Mouse (Mus musculus): ENCODE results near the gene Npas3. TPM values are rescaled to one million over a fixed set of nuclear protein-coding genes. Genes with fewer than 3 reads are reported as not detected.

Npas3 gene
- polyA plus RNA-seq, 1 experiment, result 1.2 TPM

DNA sequence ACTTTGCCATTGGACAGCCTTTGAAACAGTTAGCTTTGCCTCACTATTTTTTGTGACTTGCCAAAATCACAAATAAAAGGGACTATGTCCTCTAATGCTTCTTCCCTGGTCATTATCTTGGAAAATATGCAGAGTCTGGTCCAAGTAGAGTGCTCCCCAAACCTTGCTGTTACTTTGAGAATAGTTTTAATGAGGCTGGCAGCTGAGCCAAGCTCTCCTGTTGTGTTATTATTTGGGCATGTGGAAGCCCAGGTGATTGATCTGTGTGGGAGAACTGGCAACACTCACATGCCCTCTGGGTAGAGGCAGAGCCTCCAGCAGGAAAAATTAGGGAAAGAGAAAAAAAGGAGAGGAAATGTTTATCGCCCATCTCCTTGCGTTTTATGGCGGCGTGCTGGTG, 500.9 kb downstream of the Npas3 start:
- TF ChIP-seq POLR2A (IDR thresholded peaks at IDR 0.05; ENCODE audit: insufficient read depth, low read length) (no peak), CTCF (IDR thresholded peaks at IDR 0.05; ENCODE audit: low read depth, low read length) (no peak), EP300 (IDR thresholded peaks at IDR 0.05; ENCODE audit: insufficient read depth, low read depth, low read length) (no peak)
- Histone ChIP-seq H3K36me3 (ENCODE audit: control insufficient read depth, insufficient read depth, low read length, poor library complexity, severe bottlenecking) (no peaks in the 10 kb centered on the region), H3K27me3 (ENCODE audit: control insufficient read depth, insufficient read depth, low read length, poor library complexity, severe bottlenecking) (no peaks in the 10 kb centered on the region), H3K9ac (ENCODE audit: low read depth, poor library complexity, severe bottlenecking) (no peak overlapping the region), H3K27ac (ENCODE audit: insufficient read depth, low read length) (no peak overlapping the region), H3K4me3 (ENCODE audit: low read depth, low read length) (no peak overlapping the region), H3K4me1 (ENCODE audit: control insufficient read depth, insufficient read depth, low read length) (no peaks in the 10 kb centered on the region), H3K9me3 (replicated peaks; ENCODE audit: control insufficient read depth, insufficient read depth, low read length, poor library complexity, severe bottlenecking) (no peaks in the 10 kb centered on the region)

DNA sequence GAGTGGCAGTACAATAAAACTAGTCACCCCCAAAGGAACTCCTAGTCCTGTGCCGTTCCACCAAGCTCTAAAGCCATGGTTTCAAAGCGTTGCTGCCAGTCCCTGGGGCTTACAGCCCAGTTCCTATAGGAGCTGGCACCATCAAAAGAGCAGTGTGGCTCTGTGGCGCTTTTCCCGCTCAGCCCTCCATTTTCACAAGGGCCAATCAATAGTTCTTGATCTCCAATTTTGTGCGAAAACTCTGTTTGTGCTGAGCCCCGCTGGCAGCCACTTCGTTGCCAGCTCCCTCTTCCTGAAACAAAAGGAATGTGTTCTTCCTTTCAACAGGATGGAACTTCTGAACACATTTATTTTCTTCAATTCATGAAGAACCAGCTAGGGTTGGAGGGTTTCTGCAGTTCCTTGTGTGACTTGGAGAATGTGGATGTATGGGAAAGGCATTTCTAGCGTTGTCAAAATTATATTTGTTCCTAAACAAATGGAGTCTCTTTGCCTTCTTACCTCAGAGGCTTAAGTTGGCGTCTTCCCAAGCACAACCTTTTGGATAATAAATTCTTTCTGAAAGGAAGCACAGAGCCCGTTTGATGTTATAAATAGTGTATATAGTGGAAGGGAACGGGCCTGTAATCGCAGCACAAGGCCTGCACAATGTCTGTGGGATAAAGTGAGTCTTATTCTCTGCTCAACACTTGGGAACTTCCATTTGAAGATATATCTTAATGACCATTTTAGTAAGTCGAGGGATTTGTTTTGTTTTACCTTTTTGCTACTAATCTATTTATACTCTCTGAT, 504.0 kb downstream of the Npas3 start:
- Histone ChIP-seq H3K9ac (ENCODE audit: low read depth, poor library complexity, severe bottlenecking) (no peak overlapping the region), H3K4me3 (ENCODE audit: low read depth, low read length) (no peak overlapping the region), H3K4me1 (ENCODE audit: control insufficient read depth, insufficient read depth, low read length) (no peaks in the 10 kb centered on the region), H3K27me3 (ENCODE audit: control insufficient read depth, insufficient read depth, low read length, poor library complexity, severe bottlenecking) (no peaks in the 10 kb centered on the region), H3K27ac (ENCODE audit: insufficient read depth, low read length) (no peak overlapping the region), H3K36me3 (ENCODE audit: control insufficient read depth, insufficient read depth, low read length, poor library complexity, severe bottlenecking) (no peaks in the 10 kb centered on the region), H3K9me3 (replicated peaks; ENCODE audit: control insufficient read depth, insufficient read depth, low read length, poor library complexity, severe bottlenecking) (no peaks in the 10 kb centered on the region)
- no peak for TF ChIP-seq EP300 (IDR thresholded peaks at IDR 0.05; ENCODE audit: insufficient read depth, low read depth, low read length)
- TF ChIP-seq CTCF (IDR thresholded peaks at IDR 0.05; ENCODE audit: low read depth, low read length), result no peak
- no peak for TF ChIP-seq POLR2A (IDR thresholded peaks at IDR 0.05; ENCODE audit: insufficient read depth, low read length)

DNA sequence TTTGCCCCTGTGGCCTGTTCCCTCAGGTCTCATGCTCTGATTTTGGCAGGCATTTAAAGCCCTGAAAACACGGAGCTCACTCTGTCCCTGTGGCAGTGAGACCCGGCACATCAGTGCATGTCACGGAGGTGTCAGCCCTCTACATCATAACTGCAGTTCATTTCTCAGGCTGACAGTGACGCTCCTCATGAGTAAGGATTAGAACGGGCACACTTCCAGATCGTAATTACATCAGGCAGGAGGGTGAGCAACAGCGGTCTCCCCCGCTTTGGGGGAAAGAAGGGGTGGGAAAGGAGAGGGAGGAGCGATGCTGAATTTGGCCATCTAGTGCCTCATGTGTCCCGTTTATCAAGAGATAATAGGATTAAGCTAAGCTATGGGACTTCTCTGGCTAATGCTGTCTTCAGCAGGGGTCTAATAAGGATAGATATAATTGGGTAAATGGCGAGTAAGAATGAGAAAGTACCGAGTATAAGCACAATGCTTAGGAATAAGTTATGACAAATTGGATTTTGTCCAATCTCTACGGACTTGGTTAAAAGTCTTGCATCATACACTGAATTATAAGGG, 505.0 kb downstream of the Npas3 start:
- Histone ChIP-seq H3K27me3 (ENCODE audit: control insufficient read depth, insufficient read depth, low read length, poor library complexity, severe bottlenecking) (no peaks in the 10 kb centered on the region), H3K4me1 (ENCODE audit: control insufficient read depth, insufficient read depth, low read length) (no peaks in the 10 kb centered on the region), H3K27ac (ENCODE audit: insufficient read depth, low read length) (no peak overlapping the region), H3K9ac (ENCODE audit: low read depth, poor library complexity, severe bottlenecking) (no peak overlapping the region), H3K4me3 (ENCODE audit: low read depth, low read length) (no peak overlapping the region), H3K36me3 (ENCODE audit: control insufficient read depth, insufficient read depth, low read length, poor library complexity, severe bottlenecking) (no peaks in the 10 kb centered on the region), H3K9me3 (replicated peaks; ENCODE audit: control insufficient read depth, insufficient read depth, low read length, poor library complexity, severe bottlenecking) (no peaks in the 10 kb centered on the region)
- TF ChIP-seq CTCF (IDR thresholded peaks at IDR 0.05; ENCODE audit: low read depth, low read length) (no peak), EP300 (IDR thresholded peaks at IDR 0.05; ENCODE audit: insufficient read depth, low read depth, low read length) (no peak), POLR2A (IDR thresholded peaks at IDR 0.05; ENCODE audit: insufficient read depth, low read length) (no peak)

DNA sequence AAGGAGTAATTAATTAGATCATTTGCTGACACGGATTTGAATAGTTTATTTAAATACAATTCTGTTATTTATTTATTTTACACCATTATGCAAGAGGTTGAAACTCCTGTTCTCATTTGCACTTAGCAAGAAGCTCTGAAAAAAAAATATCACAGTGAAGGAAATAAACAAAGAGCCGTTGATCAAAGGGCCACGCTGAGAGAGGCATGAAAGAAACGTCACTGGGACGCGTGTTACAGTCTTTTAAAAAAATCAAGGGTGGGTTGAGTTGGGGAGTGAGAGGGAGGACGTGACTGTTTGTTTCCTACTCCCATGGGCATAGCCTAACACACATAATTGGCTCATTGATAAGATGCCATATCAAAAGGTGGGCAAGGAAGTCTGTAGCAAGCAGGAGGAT, 505.8 kb downstream of the Npas3 start:
- H3K36me3 ChIP-seq (ENCODE audit: control insufficient read depth, insufficient read depth, low read length, poor library complexity, severe bottlenecking), result no peaks in the 10 kb centered on the region
- no peaks in the 10 kb centered on the region for H3K4me1 ChIP-seq (ENCODE audit: control insufficient read depth, insufficient read depth, low read length)
- no peak overlapping the region for H3K4me3 ChIP-seq (ENCODE audit: low read depth, low read length)
- H3K27me3 ChIP-seq (ENCODE audit: control insufficient read depth, insufficient read depth, low read length, poor library complexity, severe bottlenecking), result no peaks in the 10 kb centered on the region
- H3K9me3 ChIP-seq (replicated peaks; ENCODE audit: control insufficient read depth, insufficient read depth, low read length, poor library complexity, severe bottlenecking), result no peaks in the 10 kb centered on the region
- H3K27ac ChIP-seq (ENCODE audit: insufficient read depth, low read length), result no peak overlapping the region
- TF ChIP-seq CTCF (IDR thresholded peaks at IDR 0.05; ENCODE audit: low read depth, low read length) (no peak), EP300 (IDR thresholded peaks at IDR 0.05; ENCODE audit: insufficient read depth, low read depth, low read length) (no peak), POLR2A (IDR thresholded peaks at IDR 0.05; ENCODE audit: insufficient read depth, low read length) (no peak)
- no peak overlapping the region for H3K9ac ChIP-seq (ENCODE audit: low read depth, poor library complexity, severe bottlenecking)

DNA sequence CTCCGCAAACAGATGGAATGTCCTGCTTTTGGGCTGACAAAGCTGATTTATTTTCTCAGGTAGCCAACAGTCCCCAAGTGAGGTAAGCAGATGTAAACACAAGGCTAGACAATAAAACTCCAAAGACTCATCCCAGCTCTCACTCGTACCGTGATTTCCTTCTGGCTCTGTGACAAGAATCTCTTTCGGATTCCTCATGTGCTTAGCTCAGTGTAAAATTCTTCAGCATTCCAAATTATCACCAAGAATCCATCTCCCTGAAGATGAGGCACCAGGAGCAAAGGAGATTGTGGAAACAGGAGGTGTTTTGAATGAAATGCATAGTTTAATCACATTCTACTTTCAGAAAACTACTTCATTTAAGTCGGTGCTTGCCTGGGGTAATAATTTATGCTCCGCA, 509.2 kb downstream of the Npas3 start:
- Histone ChIP-seq H3K27ac (ENCODE audit: insufficient read depth, low read length) (no peak overlapping the region), H3K27me3 (ENCODE audit: control insufficient read depth, insufficient read depth, low read length, poor library complexity, severe bottlenecking) (no peaks in the 10 kb centered on the region), H3K36me3 (ENCODE audit: control insufficient read depth, insufficient read depth, low read length, poor library complexity, severe bottlenecking) (no peaks in the 10 kb centered on the region), H3K4me1 (ENCODE audit: control insufficient read depth, insufficient read depth, low read length) (no peaks in the 10 kb centered on the region), H3K9ac (ENCODE audit: low read depth, poor library complexity, severe bottlenecking) (no peak overlapping the region), H3K4me3 (ENCODE audit: low read depth, low read length) (no peak overlapping the region), H3K9me3 (replicated peaks; ENCODE audit: control insufficient read depth, insufficient read depth, low read length, poor library complexity, severe bottlenecking) (no peaks in the 10 kb centered on the region)
- TF ChIP-seq POLR2A (IDR thresholded peaks at IDR 0.05; ENCODE audit: insufficient read depth, low read length) (no peak), CTCF (IDR thresholded peaks at IDR 0.05; ENCODE audit: low read depth, low read length) (no peak), EP300 (IDR thresholded peaks at IDR 0.05; ENCODE audit: insufficient read depth, low read depth, low read length) (no peak)

- Histone ChIP-seq H3K4me3 (ENCODE audit: low read depth, low read length) (no peak overlapping the region), H3K9ac (ENCODE audit: low read depth, poor library complexity, severe bottlenecking) (no peak overlapping the region), H3K36me3 (ENCODE audit: control insufficient read depth, insufficient read depth, low read length, poor library complexity, severe bottlenecking) (no peaks in the 10 kb centered on the region), H3K27ac (ENCODE audit: insufficient read depth, low read length) (no peak overlapping the region), H3K27me3 (ENCODE audit: control insufficient read depth, insufficient read depth, low read length, poor library complexity, severe bottlenecking) (no peaks in the 10 kb centered on the region), H3K4me1 (ENCODE audit: control insufficient read depth, insufficient read depth, low read length) (no peaks in the 10 kb centered on the region), H3K9me3 (replicated peaks; ENCODE audit: control insufficient read depth, insufficient read depth, low read length, poor library complexity, severe bottlenecking) (no peaks in the 10 kb centered on the region)
- TF ChIP-seq EP300 (IDR thresholded peaks at IDR 0.05; ENCODE audit: insufficient read depth, low read depth, low read length) (no peak), POLR2A (IDR thresholded peaks at IDR 0.05; ENCODE audit: insufficient read depth, low read length) (no peak), CTCF (IDR thresholded peaks at IDR 0.05; ENCODE audit: low read depth, low read length) (no peak)
These were observed 509.9 kb downstream of the Npas3 start for GRCm38 (mm10) chr12:53758356-53758755.

All from ES-Bruce4 (cell line).